Mouse (Mus musculus) neural tube, embryonic 14.5 days (tissue): ENCODE measurements around the gene Ttll12. TPM values are rescaled to one million over a fixed set of nuclear protein-coding genes. Genes with fewer than 3 reads are reported as not detected.

Experiments
- ATAC-seq: fragments of 200-750 bp; cut with Nextera tagmentation; 2 replicates; pipeline ENCODE4 v1.8.0; 2017; ENCODE audit warnings: low read depth, mild to moderate bottlenecking, moderate TSS enrichment, moderate library complexity
- H3K27ac ChIP-seq: fragments of 300-500 bp; sonication (generic); 2 replicates; pipeline ENCODE4 v1.5.1; 2014; ENCODE audit warnings: low read depth, mild to moderate bottlenecking, control low read depth, low read length, moderate library complexity, mixed read lengths
- H3K27me3 ChIP-seq: fragments of 300-500 bp; sonication (generic); 2 replicates; pipeline ENCODE4 v1.6.1; 2014; ENCODE audit warnings: low read length; ENCODE audit not compliant: control insufficient read depth, insufficient read depth
- H3K36me3 ChIP-seq: fragments of 300-500 bp; sonication (generic); 2 replicates; pipeline ENCODE4 v1.6.1; 2014; ENCODE audit warnings: low read length, mixed read lengths; ENCODE audit not compliant: control insufficient read depth, insufficient read depth
- H3K4me1 ChIP-seq: fragments of 300-500 bp; sonication (generic); 2 replicates; pipeline ENCODE4 v1.6.1; 2014; ENCODE audit warnings: low read length; ENCODE audit not compliant: control insufficient read depth, insufficient read depth
- H3K4me2 ChIP-seq: fragments of 300-500 bp; sonication (generic); 2 replicates; pipeline ENCODE4 v1.6.1; 2014; ENCODE audit warnings: mild to moderate bottlenecking, low read depth, low read length, control low read depth
- H3K4me3 ChIP-seq: fragments of 300-500 bp; sonication (generic); 2 replicates; pipeline ENCODE4 v1.5.1; 2014; ENCODE audit warnings: low read depth, low read length, control low read depth, mixed read lengths
- H3K9ac ChIP-seq: fragments of 300-500 bp; sonication (generic); replicated peaks from 2 replicates; pipeline ENCODE4 v1.6.1; 2014; ENCODE audit warnings: low read depth, mild to moderate bottlenecking, control low read depth, low read length, mixed read lengths
- H3K9me3 ChIP-seq: fragments of 300-500 bp; sonication (generic); 2 replicates; pipeline ENCODE4 v1.6.1; 2016; ENCODE audit warnings: low read length; ENCODE audit not compliant: control insufficient read depth
- WGBS: fragments of 180-500 bp; shearing (Covaris S2); extraction: QIAGEN DNeasy Blood & Tissue Kit; methylation state at CpG from one replicate; pipeline ENCODE4 v1.1.7; 2014; 5-methylcytosine and 5-hydroxymethylcytosine counted together
- polyA plus RNA-seq: library from polyadenylated mRNA; unstranded; fragments of >200 nt; fragmentation: Nextera tagmentation; extraction: Ambion mirVana; gene quantifications from 2 replicates; pipeline ENCODE4 v1.2.1, GENCODE M21; 2014

Gene Ttll12
- polyA plus RNA-seq, 1 experiment from 2014 or later = 39.8 TPM

DNA sequence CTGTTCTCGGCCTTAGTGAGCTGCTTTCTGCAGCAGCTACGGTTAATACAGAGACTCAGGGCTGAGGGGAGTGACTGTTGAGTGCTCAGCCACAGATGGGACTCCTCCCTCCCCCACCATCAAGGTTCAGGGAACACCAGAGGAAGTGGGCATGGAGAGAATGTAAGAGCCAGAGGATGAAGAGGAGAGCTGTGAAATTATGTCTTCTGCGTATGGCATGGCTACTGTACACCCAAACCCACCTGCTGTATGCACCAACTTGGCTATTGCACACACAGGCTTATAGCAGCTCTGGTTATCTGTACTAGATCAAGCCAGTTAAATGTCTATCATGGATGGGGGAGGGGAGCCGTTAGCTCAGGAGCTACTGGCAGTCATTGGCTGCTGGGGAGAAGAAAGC lies 6.2 kb upstream of the Ttll12 start:
- Histone ChIP-seq H3K4me1 (no peaks in the 10 kb centered on the region), H3K4me2 (no peak overlapping the region), H3K27me3 (no peaks in the 10 kb centered on the region), H3K27ac (no peak overlapping the region), H3K4me3 (no peak overlapping the region), H3K9ac (no peak overlapping the region), H3K36me3 (no peaks in the 10 kb centered on the region), H3K9me3 (no peaks in the 10 kb centered on the region)
- WGBS = 78% methylated on average over 4 of the region's 4 CpGs
- ATAC-seq = no peak

DNA sequence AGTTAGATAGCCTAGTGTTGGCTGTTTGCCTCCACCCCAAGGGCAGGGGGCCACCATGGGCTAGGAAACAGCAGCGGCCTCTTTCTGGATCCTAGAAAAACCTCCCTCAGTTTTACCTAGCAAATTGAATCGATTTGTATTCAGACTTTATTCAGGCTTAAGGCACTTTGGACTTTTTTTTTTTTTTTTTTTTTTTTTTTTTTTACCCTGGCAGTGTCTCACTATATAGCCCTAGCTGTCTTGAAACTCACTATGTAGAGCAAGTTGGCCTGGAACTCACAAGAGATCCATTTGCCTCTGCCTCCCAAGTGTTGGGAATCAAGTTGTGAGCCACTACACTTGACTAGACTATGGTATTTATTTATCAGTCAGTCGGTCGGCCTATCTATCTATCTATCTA lies 1.9 kb upstream of the Ttll12 start:
- ATAC-seq = no peak
- Histone ChIP-seq H3K9ac (no peak overlapping the region), H3K4me2 (no peak overlapping the region), H3K4me1 (peaks cover 12% of the 10 kb centered on the region; the same call in 1 of the 2 replicates), H3K36me3 (no peaks in the 10 kb centered on the region), H3K9me3 (no peaks in the 10 kb centered on the region), H3K4me3 (no peak overlapping the region), H3K27ac (no peak overlapping the region), H3K27me3 (no peaks in the 10 kb centered on the region)
- WGBS = 91% methylated on average over 4 of the region's 4 CpGs

DNA sequence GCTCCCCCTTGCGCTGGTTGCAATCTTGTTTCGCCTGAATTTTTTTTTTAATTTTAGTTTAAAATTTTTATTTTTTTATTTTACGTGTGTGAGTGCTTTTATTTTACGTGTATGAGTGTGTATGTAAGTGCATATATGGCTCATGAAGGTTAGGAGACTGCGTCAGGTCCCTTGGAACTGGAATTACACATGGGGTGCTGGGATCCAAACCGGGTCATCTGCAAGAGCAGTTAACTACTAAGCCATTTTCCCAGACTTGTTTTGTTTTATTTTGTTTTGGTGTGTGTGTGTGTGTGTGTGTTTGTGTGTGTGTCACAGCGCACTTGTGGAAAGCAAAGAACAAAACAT lies 381 bp upstream of the Ttll12 start:
- peak overlapping the region; percentile 85 for H3K4me2 ChIP-seq
- H3K4me3 ChIP-seq = peak overlapping the region; percentile 71
- no peaks in the 10 kb centered on the region for H3K27me3 ChIP-seq
- H3K9ac ChIP-seq = peak overlapping the region; percentile 66; the same call in 1 of the 2 replicates
- ATAC-seq = no peak
- WGBS = 39% methylated on average over 7 of the region's 7 CpGs
- H3K36me3 ChIP-seq = no peaks in the 10 kb centered on the region
- no peaks in the 10 kb centered on the region for H3K9me3 ChIP-seq
- H3K4me1 ChIP-seq = peaks cover 12% of the 10 kb centered on the region; the same call in 1 of the 2 replicates
- H3K27ac ChIP-seq = peak overlapping the region; percentile 60; the same call in 1 of the 2 replicates

- 9% methylated on average over 19 of the region's 19 CpGs for WGBS
- Histone ChIP-seq H3K27ac (no peak overlapping the region), H3K4me2 (peak overlapping the region; percentile 85), H3K9me3 (no peaks in the 10 kb centered on the region), H3K4me1 (peaks cover 12% of the 10 kb centered on the region; the same call in 1 of the 2 replicates), H3K27me3 (no peaks in the 10 kb centered on the region), H3K36me3 (no peaks in the 10 kb centered on the region), H3K4me3 (peak overlapping the region; percentile 71), H3K9ac (peak overlapping the region; percentile 66)
- ATAC-seq = peak; percentile 41; the same call in 1 of the 2 replicates
Measured at GRCm38 (mm10) chr15:83593702-83594512, 1.1 kb downstream of the Ttll12 start.

DNA sequence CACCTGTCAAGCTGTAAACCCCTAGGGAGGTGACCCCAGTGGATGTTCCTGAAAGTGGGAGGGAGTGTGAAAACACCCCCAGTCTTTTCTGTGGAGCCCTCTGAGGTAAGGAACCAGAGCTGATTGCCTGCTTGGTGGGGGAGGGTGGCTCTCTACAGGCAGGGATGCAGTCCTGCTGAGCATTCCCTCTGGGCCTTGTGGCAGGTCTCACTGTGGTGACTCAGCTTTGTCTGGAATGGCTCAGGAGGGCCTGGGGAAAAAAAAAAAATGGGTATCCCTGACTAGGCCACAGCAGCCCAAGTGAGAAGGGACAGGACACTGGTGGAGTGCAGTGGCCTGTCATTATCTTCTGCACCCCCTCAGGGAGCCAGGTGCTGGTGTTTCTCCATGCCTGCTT lies 1.8 kb downstream of the Ttll12 start:
- no peak for ATAC-seq
- no peaks in the 10 kb centered on the region for H3K9me3 ChIP-seq
- peaks cover 12% of the 10 kb centered on the region; the same call in 1 of the 2 replicates for H3K4me1 ChIP-seq
- H3K4me2 ChIP-seq = peak overlapping the region; percentile 85; the same call in 1 of the 2 replicates
- H3K4me3 ChIP-seq = peak overlapping the region; percentile 71; the same call in 1 of the 2 replicates
- peak overlapping the region; percentile 32; the same call in 1 of the 2 replicates for H3K9ac ChIP-seq
- H3K27ac ChIP-seq = no peak overlapping the region
- H3K27me3 ChIP-seq = no peaks in the 10 kb centered on the region
- 0 out of 2 replicates have a peak, but pooled peaks cover 3% of the 10 kb centered on the region for H3K36me3 ChIP-seq

DNA sequence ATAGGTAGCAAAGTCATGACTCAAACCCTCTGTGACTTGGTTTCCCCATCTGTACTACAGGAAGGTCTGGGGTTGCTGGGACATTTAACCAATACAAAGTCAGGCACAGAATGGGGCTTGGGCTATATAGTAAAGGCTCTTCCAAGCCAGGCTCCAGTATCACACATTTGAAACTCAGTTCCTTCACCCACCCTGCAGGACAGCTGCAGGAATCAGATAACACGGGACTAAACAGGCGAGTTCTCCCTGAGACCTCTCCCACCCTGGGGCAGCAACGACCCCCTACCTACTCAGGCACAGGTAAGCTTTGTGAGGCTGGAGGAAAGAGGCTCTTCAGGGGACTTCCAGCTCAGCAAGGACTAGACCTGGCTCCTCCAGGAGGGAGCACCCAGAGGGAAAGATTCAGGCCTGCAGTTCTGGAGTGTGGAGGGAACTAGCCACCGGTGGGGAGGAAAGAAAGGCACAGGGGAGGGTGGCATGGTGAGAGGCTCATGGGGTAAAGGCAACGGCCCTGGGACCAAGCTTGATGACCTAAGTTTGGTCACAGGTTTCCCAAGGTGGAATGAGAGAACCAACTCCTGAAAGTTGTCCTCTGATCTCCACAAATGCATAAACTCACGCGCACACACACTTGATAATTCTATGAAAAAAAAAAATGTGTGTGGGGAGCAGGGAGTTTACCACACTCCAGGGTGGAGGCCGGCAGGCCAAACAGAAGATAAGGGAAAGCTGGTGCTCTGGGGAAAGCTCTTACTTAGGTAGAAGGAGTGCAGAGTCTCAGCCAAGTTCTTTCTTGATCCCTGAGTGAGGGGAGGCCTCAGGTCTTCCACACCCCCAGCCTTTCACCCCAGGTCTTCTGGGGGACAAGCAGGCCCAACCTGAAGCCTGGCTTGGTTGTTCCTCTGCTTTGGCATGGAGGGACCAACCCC lies 2.4 kb downstream of the Ttll12 start:
- no peak overlapping the region for H3K27ac ChIP-seq
- ATAC-seq = no peak
- H3K4me1 ChIP-seq = peaks cover 12% of the 10 kb centered on the region; the same call in 1 of the 2 replicates
- WGBS = 87% methylated on average over 8 of the region's 8 CpGs
- H3K27me3 ChIP-seq = no peaks in the 10 kb centered on the region
- peak overlapping the region; percentile 85; the same call in 1 of the 2 replicates for H3K4me2 ChIP-seq
- no peaks in the 10 kb centered on the region for H3K9me3 ChIP-seq
- H3K4me3 ChIP-seq = no peak overlapping the region
- 0 out of 2 replicates have a peak, but pooled peaks cover 3% of the 10 kb centered on the region for H3K36me3 ChIP-seq
- H3K9ac ChIP-seq = peak overlapping the region; percentile 32; the same call in 1 of the 2 replicates

DNA sequence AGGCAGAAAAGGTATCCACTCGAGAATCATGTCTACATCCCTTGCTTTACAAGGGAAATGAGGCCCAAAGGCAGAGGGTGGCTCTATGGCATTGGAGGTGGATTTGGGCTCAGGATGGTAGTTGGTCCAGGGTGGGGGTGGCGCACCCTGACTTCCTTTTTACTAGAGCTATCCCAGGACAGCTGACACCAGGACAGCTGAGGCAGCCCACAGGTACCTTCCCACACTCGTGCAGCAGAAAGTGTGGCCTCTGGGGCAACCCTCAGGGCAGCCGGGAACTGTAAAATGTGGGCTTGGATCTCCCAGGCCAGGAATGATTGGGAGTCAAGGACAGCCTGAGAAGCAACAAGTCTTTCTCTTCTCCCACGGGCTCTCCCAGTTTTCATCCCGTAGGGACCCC lies 3.2 kb downstream of the Ttll12 start:
- no peaks in the 10 kb centered on the region; the same call in 1 of the 2 replicates for H3K9me3 ChIP-seq
- H3K9ac ChIP-seq = no peak overlapping the region
- H3K4me3 ChIP-seq = no peak overlapping the region
- peaks cover 10% of the 10 kb centered on the region for H3K36me3 ChIP-seq
- no peaks in the 10 kb centered on the region for H3K27me3 ChIP-seq
- peaks cover 12% of the 10 kb centered on the region; the same call in 1 of the 2 replicates for H3K4me1 ChIP-seq
- no peak overlapping the region for H3K4me2 ChIP-seq
- ATAC-seq = no peak
- H3K27ac ChIP-seq = no peak overlapping the region
- 92% methylated on average over 6 of the region's 6 CpGs for WGBS

DNA sequence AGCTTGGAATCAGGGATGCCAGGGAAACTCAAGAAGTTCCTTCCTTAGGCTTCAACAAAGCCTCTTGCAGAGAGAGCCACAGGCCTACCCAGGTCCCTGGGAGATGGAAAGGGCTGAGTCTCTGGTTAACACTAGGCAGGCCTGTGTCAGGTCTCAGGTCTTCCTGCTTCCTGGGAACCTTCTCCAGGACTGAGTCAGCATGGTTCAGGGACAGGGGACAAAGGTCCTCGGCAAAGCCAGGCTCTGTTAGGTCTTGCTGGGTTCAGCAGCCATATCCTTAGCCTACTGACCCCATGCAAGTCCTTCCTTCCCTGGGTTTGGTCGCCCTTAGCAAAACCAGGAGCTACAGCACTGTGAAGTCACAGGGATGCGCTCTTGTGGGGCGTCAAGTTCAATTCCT lies 4.1 kb downstream of the Ttll12 start:
- no peak for ATAC-seq
- H3K36me3 ChIP-seq = peaks cover 19% of the 10 kb centered on the region
- peaks cover 12% of the 10 kb centered on the region; the same call in 1 of the 2 replicates for H3K4me1 ChIP-seq
- WGBS = 94% methylated on average over 4 of the region's 4 CpGs
- no peak overlapping the region for H3K4me3 ChIP-seq
- H3K27me3 ChIP-seq = no peaks in the 10 kb centered on the region
- no peak overlapping the region for H3K9ac ChIP-seq
- H3K9me3 ChIP-seq = no peaks in the 10 kb centered on the region; the same call in 1 of the 2 replicates
- no peak overlapping the region for H3K27ac ChIP-seq
- no peak overlapping the region for H3K4me2 ChIP-seq
